Mouse (Mus musculus): ENCODE results near the gene Tlcd2. TPM values are rescaled to one million over a fixed set of nuclear protein-coding genes. Genes with fewer than 3 reads are reported as not detected.

Tlcd2 gene
- polyA plus RNA-seq, 1 experiment from 2014 or later: 12.7 TPM

DNA sequence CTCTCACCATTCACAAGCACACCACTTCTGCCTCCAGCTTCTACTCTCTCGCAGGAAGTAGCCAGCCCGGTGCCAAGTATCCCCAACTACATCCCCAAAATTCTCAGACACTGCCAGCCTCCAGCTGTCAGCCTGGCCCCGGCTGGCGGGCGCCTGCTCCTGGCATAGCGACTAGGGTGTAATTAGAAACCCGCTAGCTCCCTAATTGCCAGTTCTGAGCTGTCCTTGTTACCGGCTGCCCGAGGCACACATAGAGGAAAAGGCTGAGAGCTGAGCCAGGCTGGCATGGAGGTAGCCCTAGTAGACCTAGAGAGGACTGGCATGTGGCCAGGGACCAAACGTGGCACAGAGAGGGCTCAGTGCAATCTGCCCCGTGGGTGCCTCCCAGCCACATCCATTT lies 30.2 kb upstream of the Tlcd2 start:
- Histone ChIP-seq H3K27me3 (replicated peaks; ENCODE audit: low read depth, poor library complexity, severe bottlenecking) (no peaks in the 10 kb centered on the region), H3K4me3 (no peak overlapping the region), H3K27ac (replicated peaks) (no peak overlapping the region), H3K9me3 (peaks cover 6% of the 10 kb centered on the region; the same call in 1 of the 2 replicates), H3K36me3 (replicated peaks) (no peaks in the 10 kb centered on the region), H3K4me1 (no peaks in the 10 kb centered on the region)
- DNase-seq (ENCODE audit: low spot score): no peak
- 85% methylated on average over 11 of the region's 11 CpGs for WGBS

DNA sequence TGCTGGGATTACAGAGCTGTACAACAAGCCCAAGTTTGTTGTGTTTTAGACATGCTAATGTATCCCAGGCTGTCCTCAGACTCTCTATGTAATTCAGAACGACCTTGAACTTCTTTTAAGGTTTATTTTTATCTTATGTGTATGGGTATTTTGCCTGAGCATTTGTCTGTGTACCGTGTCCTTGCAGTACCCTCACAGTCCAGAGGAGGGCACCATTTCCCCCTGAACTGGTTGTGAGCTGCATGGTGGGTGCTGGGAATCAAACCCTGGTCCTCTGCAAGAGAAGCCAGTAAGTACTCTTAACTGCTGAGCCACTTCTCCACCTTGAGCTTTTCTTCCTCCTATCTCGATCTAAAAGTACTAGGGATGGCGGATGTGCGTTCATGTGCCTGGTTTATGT lies 27.4 kb upstream of the Tlcd2 start:
- DNase-seq (ENCODE audit: low spot score): no peak
- Histone ChIP-seq H3K27ac (replicated peaks) (no peak overlapping the region), H3K9me3 (peaks cover 6% of the 10 kb centered on the region; the same call in 1 of the 2 replicates), H3K4me1 (no peaks in the 10 kb centered on the region), H3K4me3 (no peak overlapping the region), H3K27me3 (replicated peaks; ENCODE audit: low read depth, poor library complexity, severe bottlenecking) (no peaks in the 10 kb centered on the region), H3K36me3 (replicated peaks) (no peaks in the 10 kb centered on the region)
- 85% methylated on average over 5 of the region's 5 CpGs for WGBS

DNA sequence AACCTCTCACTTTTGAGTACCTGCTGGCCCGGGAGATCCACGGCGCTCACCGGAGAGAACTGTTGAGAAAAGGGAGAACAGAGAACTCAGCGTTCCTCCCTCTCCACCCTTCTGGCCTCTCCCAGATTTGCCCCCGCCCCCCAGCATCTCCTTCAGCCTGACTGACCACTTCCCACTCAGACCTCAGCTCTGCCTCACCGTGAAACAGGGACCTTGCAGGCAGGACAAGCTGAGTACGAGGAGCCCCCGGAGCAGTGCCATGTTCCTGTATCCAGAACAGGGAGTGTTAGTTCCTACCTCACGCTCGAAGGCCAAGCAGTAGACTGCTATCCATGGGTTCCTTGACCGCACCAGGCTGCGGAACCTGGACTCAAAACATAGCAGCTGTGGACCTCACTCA lies 23.3 kb upstream of the Tlcd2 start:
- H3K9me3 ChIP-seq: peaks cover 6% of the 10 kb centered on the region; the same call in 1 of the 2 replicates
- no peak for DNase-seq (ENCODE audit: low spot score)
- 85% methylated on average over 13 of the region's 13 CpGs for WGBS
- no peaks in the 10 kb centered on the region for H3K4me1 ChIP-seq
- no peaks in the 10 kb centered on the region for H3K27me3 ChIP-seq (replicated peaks; ENCODE audit: low read depth, poor library complexity, severe bottlenecking)
- H3K27ac ChIP-seq (replicated peaks): no peak overlapping the region
- H3K36me3 ChIP-seq (replicated peaks): peaks cover 13% of the 10 kb centered on the region
- no peak overlapping the region for H3K4me3 ChIP-seq

DNA sequence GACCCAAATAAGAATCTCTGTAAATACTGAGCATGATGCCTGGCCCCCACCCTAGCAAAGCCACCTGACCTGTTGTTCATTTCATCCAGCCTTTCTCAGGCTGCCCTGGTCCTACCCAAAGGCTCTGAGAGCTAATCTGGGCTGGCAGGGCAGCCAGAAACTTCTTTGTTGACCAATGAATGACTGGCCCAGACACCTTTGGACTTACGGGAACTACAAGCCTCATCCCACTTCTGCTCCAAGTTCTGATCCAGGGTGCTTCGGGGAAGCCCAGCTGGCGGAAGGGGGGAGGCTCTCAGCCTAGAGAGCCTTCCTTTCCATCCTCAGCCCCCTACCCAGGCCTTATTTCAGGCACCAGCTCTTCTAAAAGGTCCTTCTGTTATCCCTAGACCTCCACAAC lies 22.7 kb upstream of the Tlcd2 start:
- DNase-seq (ENCODE audit: low spot score): no peak
- 87% methylated on average over 3 of the region's 3 CpGs for WGBS
- peaks cover 16% of the 10 kb centered on the region for H3K36me3 ChIP-seq (replicated peaks)
- no peak overlapping the region for H3K4me3 ChIP-seq
- H3K27ac ChIP-seq (replicated peaks): no peak overlapping the region
- H3K27me3 ChIP-seq (replicated peaks; ENCODE audit: low read depth, poor library complexity, severe bottlenecking): no peaks in the 10 kb centered on the region
- H3K9me3 ChIP-seq: peaks cover 6% of the 10 kb centered on the region; the same call in 1 of the 2 replicates
- H3K4me1 ChIP-seq: peaks cover 5% of the 10 kb centered on the region

DNA sequence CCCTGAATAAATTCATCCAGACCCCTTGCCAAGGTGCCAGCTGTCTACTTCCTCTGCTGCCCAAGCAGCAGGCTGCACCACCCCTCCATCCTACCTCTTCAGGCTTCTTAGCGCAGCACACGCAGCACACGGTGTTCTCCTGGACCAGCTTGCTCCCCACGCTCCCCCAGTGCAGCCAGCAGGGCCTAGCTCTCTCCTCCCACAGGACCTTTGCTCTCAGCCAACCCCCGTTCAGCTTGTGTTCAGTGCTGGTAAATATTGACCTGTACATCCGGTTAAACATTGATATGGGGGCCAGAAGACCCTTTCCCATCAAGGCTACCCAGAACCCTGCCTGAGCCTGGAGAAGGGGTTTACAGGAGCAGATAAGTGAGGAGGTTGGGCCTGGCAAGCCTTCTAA lies 22.2 kb upstream of the Tlcd2 start, which contains the start of gene Serpinf2:
Gene Serpinf2 (minus strand): TSS at position 229 of the 400 bp plus-strand sequence.
- Histone ChIP-seq H3K27me3 (replicated peaks; ENCODE audit: low read depth, poor library complexity, severe bottlenecking) (no peaks in the 10 kb centered on the region), H3K36me3 (replicated peaks) (peaks cover 21% of the 10 kb centered on the region), H3K9me3 (peaks cover 2% of the 10 kb centered on the region; the same call in 1 of the 2 replicates), H3K27ac (replicated peaks) (no peak within 1 kb of the TSS), H3K4me3 (no peak within 1 kb of the TSS), H3K4me1 (peaks cover 10% of the 10 kb centered on the region)
- 91% methylated on average over 6 of the region's 6 CpGs for WGBS
- no peak for DNase-seq (ENCODE audit: low spot score)

DNA sequence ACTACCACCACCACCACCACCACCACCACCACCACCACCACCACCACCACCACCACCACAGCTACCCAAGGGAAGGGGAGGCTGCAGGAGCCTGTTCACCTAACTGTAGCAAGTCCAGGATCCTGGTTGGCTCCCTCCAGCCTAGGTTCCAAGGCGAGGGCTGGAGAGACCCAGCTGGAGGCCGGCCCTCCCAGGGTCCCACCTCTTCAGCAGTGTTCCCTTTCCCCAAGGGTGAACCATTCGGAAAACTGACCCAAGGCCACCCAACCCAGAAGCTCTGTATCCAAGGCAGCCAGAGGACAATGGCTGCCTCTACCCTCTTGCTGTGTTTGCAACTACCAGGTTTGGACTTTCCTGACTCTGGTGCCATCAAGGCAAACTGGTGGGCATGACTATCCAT lies 21.6 kb upstream of the Tlcd2 start:
- 88% methylated on average over 3 of the region's 3 CpGs for WGBS
- H3K4me1 ChIP-seq: peaks cover 15% of the 10 kb centered on the region
- peaks cover 26% of the 10 kb centered on the region for H3K36me3 ChIP-seq (replicated peaks)
- H3K27me3 ChIP-seq (replicated peaks; ENCODE audit: low read depth, poor library complexity, severe bottlenecking): no peaks in the 10 kb centered on the region
- H3K4me3 ChIP-seq: no peak overlapping the region
- DNase-seq (ENCODE audit: low spot score): no peak
- H3K9me3 ChIP-seq: no peaks in the 10 kb centered on the region
- H3K27ac ChIP-seq (replicated peaks): no peak overlapping the region

DNA sequence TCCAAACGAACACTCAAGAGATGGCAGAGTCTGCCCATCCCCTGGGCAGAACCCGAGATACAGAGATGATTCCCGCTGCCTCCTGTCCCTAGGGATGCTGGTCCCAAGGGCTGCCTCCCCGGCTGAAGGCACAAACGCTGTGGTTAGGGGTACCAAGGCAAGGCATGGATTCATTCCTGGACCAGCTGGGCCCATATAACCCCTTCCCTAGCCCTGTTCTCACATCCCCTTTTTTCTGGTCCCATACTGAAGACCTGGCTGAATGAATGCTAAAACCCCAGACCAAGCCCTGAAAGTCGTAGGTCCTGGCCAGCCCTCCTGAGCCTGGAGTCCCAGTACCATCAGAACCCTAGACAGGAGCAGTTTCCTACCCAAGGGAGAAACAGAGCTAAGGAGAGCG lies 20.5 kb upstream of the Tlcd2 start:
- Histone ChIP-seq H3K27me3 (replicated peaks; ENCODE audit: low read depth, poor library complexity, severe bottlenecking) (no peaks in the 10 kb centered on the region), H3K36me3 (replicated peaks) (peaks cover 33% of the 10 kb centered on the region), H3K4me1 (peaks cover 15% of the 10 kb centered on the region), H3K27ac (replicated peaks) (no peak overlapping the region), H3K9me3 (no peaks in the 10 kb centered on the region), H3K4me3 (no peak overlapping the region)
- 89% methylated on average over 7 of the region's 7 CpGs for WGBS
- DNase-seq (ENCODE audit: low spot score): no peak

DNA sequence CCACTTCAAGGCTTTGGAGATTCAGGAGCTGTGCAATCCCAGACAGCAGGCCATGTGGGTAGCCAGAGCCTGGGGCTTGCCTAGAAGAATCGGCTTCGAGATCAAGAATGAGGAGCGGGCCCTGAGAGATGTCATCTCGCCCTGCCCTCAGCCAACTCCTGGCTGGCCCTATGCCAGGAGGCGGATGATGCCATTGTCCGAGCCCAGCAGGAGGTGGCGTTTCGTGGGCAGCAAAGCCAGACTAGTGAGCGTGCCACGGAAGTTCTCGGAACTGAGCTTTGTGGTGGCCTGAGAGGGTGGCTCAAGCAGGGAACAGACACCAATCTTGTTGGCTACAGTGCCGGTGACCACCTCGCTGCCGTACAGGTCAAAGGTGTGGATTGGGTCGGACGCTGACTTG lies 19.9 kb upstream of the Tlcd2 start:
- peaks cover 15% of the 10 kb centered on the region for H3K4me1 ChIP-seq
- DNase-seq (ENCODE audit: low spot score): no peak

DNA sequence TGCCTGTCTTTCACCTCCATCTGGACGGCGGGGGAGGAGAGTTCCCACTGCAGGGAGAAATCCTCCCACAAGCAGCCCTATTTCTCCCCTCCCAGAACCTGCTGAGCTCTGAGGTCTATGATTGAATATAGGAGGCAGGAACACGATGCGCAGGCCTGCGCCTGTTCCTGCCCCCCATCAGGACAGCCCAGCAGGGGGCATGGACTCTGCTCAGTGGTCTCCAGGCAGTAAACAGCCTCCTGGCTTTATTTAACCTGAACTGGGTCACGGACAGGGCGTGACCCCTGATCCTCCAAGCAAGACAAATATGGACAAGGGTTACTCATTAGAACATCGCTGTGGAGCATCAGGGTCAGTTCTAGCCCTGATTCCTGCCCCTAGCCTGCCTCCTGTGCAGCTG lies 17.8 kb upstream of the Tlcd2 start:
- Histone ChIP-seq H3K36me3 (replicated peaks) (peaks cover 53% of the 10 kb centered on the region), H3K27me3 (replicated peaks; ENCODE audit: low read depth, poor library complexity, severe bottlenecking) (no peaks in the 10 kb centered on the region), H3K4me1 (peaks cover 15% of the 10 kb centered on the region), H3K4me3 (no peak overlapping the region), H3K27ac (replicated peaks) (no peak overlapping the region), H3K9me3 (no peaks in the 10 kb centered on the region)
- WGBS: 46% methylated on average over 8 of the region's 8 CpGs
- DNase-seq (ENCODE audit: low spot score): no peak

More for the DNA sequence above, 19.9 kb upstream of the Tlcd2 start:
- Histone ChIP-seq H3K9me3 (no peaks in the 10 kb centered on the region), H3K36me3 (replicated peaks) (peaks cover 33% of the 10 kb centered on the region), H3K4me3 (no peak overlapping the region), H3K27ac (replicated peaks) (no peak overlapping the region), H3K27me3 (replicated peaks; ENCODE audit: low read depth, poor library complexity, severe bottlenecking) (no peaks in the 10 kb centered on the region)
- 93% methylated on average over 16 of the region's 16 CpGs for WGBS

DNA sequence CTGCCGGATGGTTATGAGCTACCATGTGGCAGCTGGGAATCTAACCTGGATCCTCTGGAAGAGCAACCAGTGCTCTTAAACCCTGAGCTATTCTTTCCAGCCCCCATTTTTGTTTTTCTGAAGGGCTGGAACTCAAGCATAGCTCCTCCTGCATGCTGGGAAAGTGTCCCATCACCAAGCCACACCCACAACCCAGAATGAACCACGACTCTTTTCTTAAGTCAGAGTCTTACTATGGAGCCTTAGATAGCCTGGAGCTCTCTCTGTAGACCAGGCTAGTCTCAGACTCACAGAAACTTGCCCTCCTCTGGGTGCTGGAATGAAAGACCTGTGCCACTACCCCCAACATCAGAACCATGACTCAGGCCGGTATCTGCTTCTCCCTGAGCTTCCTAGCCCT lies 12.9 kb upstream of the Tlcd2 start:
- Histone ChIP-seq H3K9me3 (no peaks in the 10 kb centered on the region), H3K4me3 (no peak overlapping the region), H3K27ac (replicated peaks) (no peak overlapping the region), H3K27me3 (replicated peaks; ENCODE audit: low read depth, poor library complexity, severe bottlenecking) (peaks cover 10% of the 10 kb centered on the region), H3K4me1 (peaks cover 29% of the 10 kb centered on the region), H3K36me3 (replicated peaks) (peaks cover 61% of the 10 kb centered on the region)
- DNase-seq (ENCODE audit: low spot score): no peak
- WGBS: 87% methylated on average over 3 of the region's 3 CpGs

DNA sequence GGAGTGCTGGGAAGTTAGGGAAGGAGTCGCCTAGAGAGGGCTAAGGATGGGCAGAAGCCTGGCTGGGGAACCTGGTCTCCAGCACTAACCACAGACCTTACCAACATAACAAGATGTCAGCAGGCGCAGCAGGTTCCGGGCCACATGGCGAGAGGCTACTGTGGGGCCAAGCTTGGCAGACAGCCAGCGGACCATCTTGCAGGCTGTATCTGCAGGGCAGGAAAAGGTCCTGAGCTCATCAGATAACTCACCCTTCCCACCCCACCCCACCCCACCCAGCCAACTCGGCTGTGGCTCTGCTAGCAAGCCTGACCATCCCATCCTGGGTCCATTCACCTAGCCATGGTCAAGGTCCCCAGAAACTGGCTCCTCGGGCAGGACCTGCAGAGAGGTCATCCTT lies 11.8 kb upstream of the Tlcd2 start:
- H3K4me3 ChIP-seq: no peak overlapping the region
- no peak for DNase-seq (ENCODE audit: low spot score)
- H3K36me3 ChIP-seq (replicated peaks): peaks cover 51% of the 10 kb centered on the region
- H3K27ac ChIP-seq (replicated peaks): 0 out of 2 replicates have a peak overlapping the region, but pooled peaks have one; percentile 11
- H3K9me3 ChIP-seq: no peaks in the 10 kb centered on the region
- peaks cover 28% of the 10 kb centered on the region for H3K4me1 ChIP-seq
- 89% methylated on average over 7 of the region's 7 CpGs for WGBS
- peaks cover 15% of the 10 kb centered on the region for H3K27me3 ChIP-seq (replicated peaks; ENCODE audit: low read depth, poor library complexity, severe bottlenecking)

DNA sequence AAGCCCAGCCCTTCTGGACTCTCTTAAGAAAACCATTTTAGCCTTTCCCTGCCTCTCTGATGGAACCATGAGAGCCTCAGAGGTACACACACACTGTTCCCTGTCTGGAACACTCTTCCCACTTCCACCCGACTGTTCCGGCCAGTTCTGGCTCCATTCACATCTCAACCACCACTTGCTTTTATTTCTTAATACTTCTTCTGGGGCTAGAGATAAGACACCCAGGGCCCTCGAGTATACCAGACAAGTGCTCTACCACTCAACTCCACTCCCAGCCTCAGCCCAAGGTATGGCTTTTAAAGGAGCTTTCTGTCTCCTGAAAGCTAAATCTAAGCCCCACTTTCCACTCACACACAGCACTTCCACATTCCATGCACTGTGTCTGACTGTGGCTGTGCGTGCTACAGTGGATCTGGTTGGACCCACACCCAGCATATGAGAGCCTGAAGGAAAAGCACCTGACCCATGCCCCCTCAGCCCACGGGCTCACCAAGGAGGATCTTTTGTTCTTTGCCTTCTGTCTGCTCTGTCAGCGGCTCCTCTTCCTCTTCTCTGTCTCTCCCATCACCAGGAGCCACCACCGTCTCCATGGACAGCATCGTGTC lies 11.1 kb upstream of the Tlcd2 start:
- Histone ChIP-seq H3K9me3 (no peaks in the 10 kb centered on the region), H3K36me3 (replicated peaks) (peaks cover 46% of the 10 kb centered on the region), H3K4me3 (no peak overlapping the region), H3K27me3 (replicated peaks; ENCODE audit: low read depth, poor library complexity, severe bottlenecking) (peaks cover 15% of the 10 kb centered on the region), H3K27ac (replicated peaks) (no peak overlapping the region), H3K4me1 (peaks cover 33% of the 10 kb centered on the region)
- 84% methylated on average over 8 of the region's 8 CpGs for WGBS
- DNase-seq (ENCODE audit: low spot score): no peak

DNA sequence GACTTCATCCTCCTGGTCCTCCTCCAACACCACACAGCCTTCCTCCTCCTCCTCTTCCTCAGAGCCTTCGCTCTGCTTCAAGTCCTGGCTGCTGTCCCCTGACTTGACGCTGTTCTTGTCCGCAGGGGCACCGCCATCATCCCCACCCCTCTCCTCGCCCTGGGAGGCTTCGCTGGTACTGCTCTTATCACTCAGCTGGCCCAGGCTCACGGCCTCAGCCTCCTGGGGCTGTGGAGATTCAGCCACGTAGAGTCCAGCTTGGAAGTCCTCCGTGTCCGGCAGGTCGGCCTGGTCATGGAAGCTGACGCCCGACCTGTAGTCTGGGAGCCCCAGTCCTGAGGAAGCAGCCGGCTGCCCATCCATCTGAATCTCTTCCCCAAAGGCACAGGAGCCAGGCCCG lies 10.6 kb upstream of the Tlcd2 start:
- no peak overlapping the region for H3K4me3 ChIP-seq
- peaks cover 33% of the 10 kb centered on the region for H3K4me1 ChIP-seq
- H3K36me3 ChIP-seq (replicated peaks): peaks cover 42% of the 10 kb centered on the region
- H3K27ac ChIP-seq (replicated peaks): no peak overlapping the region; the same call in 1 of the 2 replicates
- H3K27me3 ChIP-seq (replicated peaks; ENCODE audit: low read depth, poor library complexity, severe bottlenecking): peaks cover 15% of the 10 kb centered on the region
- DNase-seq (ENCODE audit: low spot score): no peak
- 87% methylated on average over 15 of the region's 15 CpGs for WGBS
- H3K9me3 ChIP-seq: no peaks in the 10 kb centered on the region
